Mouse (Mus musculus) E14TG2a.4 (cell line): ENCODE data around the gene Ccnc.

Experiments used
- CTCF ChIP-seq: conservative IDR thresholded peaks from 2 replicates; pipeline ENCODE4 v1.5.1; 2014; ENCODE audit warnings: low read length
- NANOG ChIP-seq: IDR thresholded peaks from 2 replicates; pipeline ENCODE4 v1.6.1; 2014; ENCODE audit warnings: borderline replicate concordance, low read length, mixed read lengths
- POU5F1 ChIP-seq: IDR thresholded peaks from 2 replicates; pipeline ENCODE4 v1.6.1; 2014; ENCODE audit warnings: low read length, borderline replicate concordance

- TF ChIP-seq CTCF, result no peak
- no peak for TF ChIP-seq NANOG
- TF ChIP-seq POU5F1, result no peak
These were observed 79.7 kb downstream of the Ccnc start for GRCm38 (mm10) chr4:21807204-21807603.
